In the genomic region with DNA sequence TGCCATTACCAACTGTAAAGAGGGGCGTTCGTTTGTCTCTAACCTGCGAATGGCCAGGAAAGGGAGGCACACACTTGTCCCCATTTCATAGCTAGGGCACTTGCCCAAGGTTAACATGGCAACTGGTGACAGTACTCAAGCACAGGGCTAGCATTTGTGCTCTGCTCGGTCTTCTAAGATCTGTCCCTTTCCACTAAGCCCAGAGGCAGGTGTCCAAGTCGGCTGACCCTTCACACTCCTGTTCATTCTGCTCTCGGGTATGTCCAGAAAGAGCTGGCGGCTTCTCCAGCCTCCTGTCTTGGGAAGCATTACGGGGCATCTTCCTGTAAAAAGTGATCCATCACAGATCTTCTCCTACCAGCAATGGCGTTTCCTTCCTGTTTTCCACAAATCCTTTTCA, we compare ENCODE assay signal across 8 mouse cellular contexts. TPM values are rescaled to one million over a fixed set of nuclear protein-coding genes. Genes with fewer than 3 reads are reported as not detected.
DNase-seq lines count a peak whose midpoint lies in the region; ATAC-seq and TF ChIP-seq lines count a peak whose summit lies in the region.

No protein-coding gene starts in this region.

- ATAC-seq in forebrain, embryonic 13.5 days: no peak
- no peak for ATAC-seq in neural tube, embryonic 14.5 days (ENCODE audit: low read depth)

- H3K9me3 ChIP-seq in forebrain, embryonic 13.5 days (replicated peaks): no peaks in the 10 kb centered on the region
- no peaks in the 10 kb centered on the region for H3K9me3 ChIP-seq in neural tube, embryonic 14.5 days (ENCODE audit: control insufficient read depth, low read length)

- intact Hi-C loops in left cerebral cortex, postnatal 36 days (cut with DNase I): no loop called here

- H3K4me1 ChIP-seq in lung, adult 2 months (ENCODE audit: control insufficient read depth, insufficient read depth, low read length): peaks cover 3% of the 10 kb centered on the region; the same call in 1 of the 2 replicates
- peaks cover 19% of the 10 kb centered on the region for H3K4me1 ChIP-seq in forebrain, embryonic 13.5 days
- H3K4me1 ChIP-seq in neural tube, embryonic 14.5 days (ENCODE audit: control insufficient read depth, insufficient read depth, low read length): peaks cover 7% of the 10 kb centered on the region; the same call in 1 of the 2 replicates

- H3K4me2 ChIP-seq in forebrain, embryonic 13.5 days: peak overlapping the region; percentile 86
- peak overlapping the region; percentile 77 for H3K4me2 ChIP-seq in neural tube, embryonic 14.5 days (ENCODE audit: low read depth, low read length)

- 16% methylated on average over 9 of the region's 9 CpGs for WGBS in lung, adult 2 months
- WGBS in forebrain, embryonic 13.5 days: 43% methylated on average over 9 of the region's 9 CpGs
- WGBS in neural tube, embryonic 14.5 days: 43% methylated on average over 9 of the region's 9 CpGs

- 0 out of 2 replicates have a peak overlapping the region, but pooled peaks have one; percentile 63 for H3K9ac ChIP-seq in forebrain, embryonic 13.5 days
- no peak overlapping the region for H3K9ac ChIP-seq in neural tube, embryonic 14.5 days (replicated peaks; ENCODE audit: low read depth, low read length)

- DNase-seq in lung, adult 2 months: no peak
- no peak for DNase-seq in lung, adult 18-20 months
- DNase-seq in kidney, postnatal 25 days: peak; percentile 58 to 76
- no peak for DNase-seq in layer of hippocampus, postnatal 36 days
- no peak for DNase-seq in left cerebral cortex, adult 18-20 months (ENCODE audit: low spot score in 2 of 2)
- no peak for DNase-seq in left cerebral cortex, postnatal 36 days (ENCODE audit: low spot score in 2 of 2)

- TF ChIP-seq POLR2A in lung, adult 2 months (IDR thresholded peaks at IDR 0.05; ENCODE audit: borderline replicate concordance, extremely low read depth, low read depth, low read length): no peak

- H3K27me3 ChIP-seq in forebrain, embryonic 13.5 days: peaks cover 34% of the 10 kb centered on the region
- H3K27me3 ChIP-seq in neural tube, embryonic 14.5 days (ENCODE audit: control insufficient read depth, insufficient read depth, low read length): peaks cover 5% of the 10 kb centered on the region; the same call in 1 of the 2 replicates

- H3K27ac ChIP-seq in forebrain, embryonic 13.5 days: no peak overlapping the region
- no peak overlapping the region for H3K27ac ChIP-seq in neural tube, embryonic 14.5 days (ENCODE audit: low read depth, low read length)

- H3K36me3 ChIP-seq in forebrain, embryonic 13.5 days (ENCODE audit: poor library complexity, severe bottlenecking): no peaks in the 10 kb centered on the region
- no peaks in the 10 kb centered on the region for H3K36me3 ChIP-seq in neural tube, embryonic 14.5 days (ENCODE audit: control insufficient read depth, insufficient read depth, low read length)

- TF ChIP-seq CTCF in lung, adult 2 months (IDR thresholded peaks at IDR 0.05; ENCODE audit: insufficient read depth, low read length): no peak

- H3K4me3 ChIP-seq in lung, adult 2 months (replicated peaks; ENCODE audit: extremely low read depth, low read depth, low read length): peak overlapping the region; percentile 4
- H3K4me3 ChIP-seq in forebrain, embryonic 13.5 days: peak overlapping the region; percentile 47; the same call in 1 of the 2 replicates
- peak overlapping the region; percentile 39; the same call in 1 of the 2 replicates for H3K4me3 ChIP-seq in neural tube, embryonic 14.5 days (ENCODE audit: low read depth, low read length)

RNA-seq across cellular contexts. Expression of a gene that starts 0.4 kb away (rescaled TPM):
- 11.1 and 12.5 TPM in 2 replicates for polyA plus RNA-seq in lung, adult 2 months (2012; rRNA removed)
- 3.0 and 4.9 TPM in 2 replicates for polyA plus RNA-seq in forebrain, embryonic 13.5 days (2015; fragmentation: Nextera tagmentation; extraction: Ambion mirVana)
- 3.6 and 7.1 TPM in 2 replicates for polyA plus RNA-seq in neural tube, embryonic 14.5 days (2014; fragmentation: Nextera tagmentation; extraction: Ambion mirVana)
- 1 to 10 TPM in 1 of 2 experiments, under 1 TPM in 1; 0.88 to 1.0 TPM for total RNA-seq in layer of hippocampus, postnatal 36 days (2021)
- 1 to 10 TPM; 1.9 to 2.6 TPM for total RNA-seq in left cerebral cortex, adult 18-20 months (2021)
- total RNA-seq in left cerebral cortex, postnatal 36 days (2021): 1 to 10 TPM; 1.5 to 2.1 TPM

RNA-seq across cellular contexts. Expression of a gene that starts 20.4 kb away (rescaled TPM):
- 3.1 and 3.6 TPM in 2 replicates for polyA plus RNA-seq in lung, adult 2 months (2012; rRNA removed)
- polyA plus RNA-seq in forebrain, embryonic 13.5 days (2015; fragmentation: Nextera tagmentation; extraction: Ambion mirVana): 2.1 TPM in 2 replicates
- 5.2 and 6.0 TPM in 2 replicates for polyA plus RNA-seq in neural tube, embryonic 14.5 days (2014; fragmentation: Nextera tagmentation; extraction: Ambion mirVana)
- total RNA-seq in layer of hippocampus, postnatal 36 days (2021): 10 to 100 TPM in 1 of 2 experiments, 1 to 10 TPM in 1; 8.0 to 10.1 TPM
- 10 to 100 TPM in 1 of 2 experiments, 1 to 10 TPM in 1; 9.5 to 10.5 TPM for total RNA-seq in left cerebral cortex, adult 18-20 months (2021)
- total RNA-seq in left cerebral cortex, postnatal 36 days (2021): 10 to 100 TPM; 12.5 to 14.4 TPM

RNA-seq across cellular contexts. Expression of a gene that starts 34.6 kb away (rescaled TPM):
- 110 and 166 TPM in 2 replicates for polyA plus RNA-seq in lung, adult 2 months (2012; rRNA removed)
- polyA plus RNA-seq in forebrain, embryonic 13.5 days (2015; fragmentation: Nextera tagmentation; extraction: Ambion mirVana): 49.2 and 55.1 TPM in 2 replicates
- polyA plus RNA-seq in neural tube, embryonic 14.5 days (2014; fragmentation: Nextera tagmentation; extraction: Ambion mirVana): 66.3 and 77.2 TPM in 2 replicates
- 100 to 1,000 TPM; 792 to 841 TPM for total RNA-seq in layer of hippocampus, postnatal 36 days (2021)
- total RNA-seq in left cerebral cortex, adult 18-20 months (2021): 100 to 1,000 TPM; 724 to 773 TPM
- 100 to 1,000 TPM; 721 to 734 TPM for total RNA-seq in left cerebral cortex, postnatal 36 days (2021)

RNA-seq across cellular contexts. Expression of a gene that starts 49.6 kb away (rescaled TPM):
- 21.8 and 37.4 TPM in 2 replicates for polyA plus RNA-seq in lung, adult 2 months (2012; rRNA removed)
- not detected in 2 replicates for polyA plus RNA-seq in forebrain, embryonic 13.5 days (2015; fragmentation: Nextera tagmentation; extraction: Ambion mirVana)
- polyA plus RNA-seq in neural tube, embryonic 14.5 days (2014; fragmentation: Nextera tagmentation; extraction: Ambion mirVana): 0.19 TPM in 1 of 2 replicates, not detected in the other
- under 1 TPM; 0.42 to 0.61 TPM for total RNA-seq in layer of hippocampus, postnatal 36 days (2021)
- total RNA-seq in left cerebral cortex, adult 18-20 months (2021): 1 to 10 TPM in 1 of 2 experiments, under 1 TPM in 1; 0.63 to 1.1 TPM
- 1 to 10 TPM in 1 of 2 experiments, under 1 TPM in 1; 0.59 to 1.1 TPM for total RNA-seq in left cerebral cortex, postnatal 36 days (2021)

RNA-seq across cellular contexts. Expression of a gene that starts 51.1 kb away (rescaled TPM):
- polyA plus RNA-seq in lung, adult 2 months (2012; rRNA removed): 19.6 and 23.6 TPM in 2 replicates
- polyA plus RNA-seq in forebrain, embryonic 13.5 days (2015; fragmentation: Nextera tagmentation; extraction: Ambion mirVana): 6.3 and 7.0 TPM in 2 replicates
- 4.7 and 7.3 TPM in 2 replicates for polyA plus RNA-seq in neural tube, embryonic 14.5 days (2014; fragmentation: Nextera tagmentation; extraction: Ambion mirVana)
- total RNA-seq in layer of hippocampus, postnatal 36 days (2021): 1 to 10 TPM; 7.2 to 7.6 TPM
- 10 to 100 TPM; 24.4 to 30.7 TPM for total RNA-seq in left cerebral cortex, adult 18-20 months (2021)
- total RNA-seq in left cerebral cortex, postnatal 36 days (2021): 10 to 100 TPM; 29.4 to 32.6 TPM

Comparison
In these comparisons a context has a peak if more than half of its experiments do, and no peak if none do; other contexts are left out.
1. DNase-seq: peak in kidney, postnatal 25 days (2 of 2); none in lung, adult 2 months (single experiment), lung, adult 18-20 months (0 of 2), layer of hippocampus, postnatal 36 days (0 of 2), left cerebral cortex, adult 18-20 months (0 of 2) and left cerebral cortex, postnatal 36 days (0 of 2).
2. Peak in every context shown above with its lines, with median percentiles within 50 percentile points of each other: H3K4me3 ChIP-seq.